Mouse (Mus musculus): ENCODE measurements around the gene Hdac9. TPM values are rescaled to one million over a fixed set of nuclear protein-coding genes. Genes with fewer than 3 reads are reported as not detected.

Gene Hdac9
- total and polyA plus RNA-seq, 3 experiments = 0.55 to 1.4 TPM; not detected in 1

DNA sequence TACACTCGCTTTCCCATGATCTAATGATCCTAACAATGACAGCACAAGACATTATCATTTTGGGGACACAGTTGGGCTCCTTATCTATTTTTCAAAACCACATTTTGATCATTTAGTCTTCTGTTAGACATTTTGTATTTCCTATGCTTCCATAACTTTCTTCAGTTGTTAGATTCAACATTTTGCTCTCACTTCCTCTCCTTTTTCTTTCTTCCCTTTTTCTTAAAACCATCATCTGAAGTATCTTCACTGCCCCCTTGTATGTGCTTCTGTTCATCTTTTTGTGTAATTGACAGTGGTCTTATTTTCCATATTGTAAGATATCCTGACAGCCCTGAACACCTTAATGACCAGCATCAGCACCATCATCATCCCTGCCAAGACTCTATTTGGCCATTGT lies 725.6 kb downstream of the Hdac9 start:
- DNase-seq (ENCODE audit: low spot score) = no peak
- no peaks in the 10 kb centered on the region for H3K36me3 ChIP-seq (replicated peaks)
- no peak overlapping the region for H3K4me3 ChIP-seq (ENCODE audit: low read depth, low read length)
- H3K27me3 ChIP-seq (ENCODE audit: insufficient read depth, low read length) = no peaks in the 10 kb centered on the region
- H3K9me3 ChIP-seq (replicated peaks) = peaks cover 6% of the 10 kb centered on the region; the same call in 1 of the 2 replicates
- no peak for ATAC-seq (ENCODE audit: extremely low read depth, insufficient number of reproducible peaks, low FRiP score, poor library complexity, severe bottlenecking)
- no peaks in the 10 kb centered on the region for H3K4me1 ChIP-seq (ENCODE audit: insufficient read depth, low read depth, low read length)
- no peak for TF ChIP-seq CTCF (IDR thresholded peaks at IDR 0.05; ENCODE audit: low read depth, low read length)
- TF ChIP-seq GATA1 (IDR thresholded peaks at IDR 0.05; ENCODE audit: borderline replicate concordance, low read length) = no peak
- TF ChIP-seq TAL1 (conservative IDR thresholded peaks at IDR 0.05; ENCODE audit: low read depth, low read length) = no peak
- TF ChIP-seq POLR2AphosphoS5 (IDR thresholded peaks at IDR 0.05; ENCODE audit: insufficient replicate concordance, low read depth, low read length) = no peak
- TF ChIP-seq GATA2 (IDR thresholded peaks at IDR 0.05; ENCODE audit: borderline replicate concordance, low read depth, low read length) = no peak

GRCm38 (mm10) chr12:34178931-34179330 lies 738.0 kb downstream of the Hdac9 start:
- peaks cover 4% of the 10 kb centered on the region for H3K9me3 ChIP-seq (replicated peaks)
- TF ChIP-seq POLR2AphosphoS5 (IDR thresholded peaks at IDR 0.05; ENCODE audit: insufficient replicate concordance, low read depth, low read length) = no peak
- TF ChIP-seq TAL1 (conservative IDR thresholded peaks at IDR 0.05; ENCODE audit: low read depth, low read length) = no peak
- TF ChIP-seq GATA1 (IDR thresholded peaks at IDR 0.05; ENCODE audit: borderline replicate concordance, low read length) = no peak
- TF ChIP-seq CTCF (IDR thresholded peaks at IDR 0.05; ENCODE audit: low read depth, low read length) = no peak
- TF ChIP-seq GATA2 (IDR thresholded peaks at IDR 0.05; ENCODE audit: borderline replicate concordance, low read depth, low read length) = no peak
- ATAC-seq (ENCODE audit: extremely low read depth, insufficient number of reproducible peaks, low FRiP score, poor library complexity, severe bottlenecking) (no peak), DNase-seq (ENCODE audit: low spot score) (no peak)
- no peaks in the 10 kb centered on the region for H3K27me3 ChIP-seq (ENCODE audit: insufficient read depth, low read length)
- no peaks in the 10 kb centered on the region for H3K36me3 ChIP-seq (replicated peaks)
- no peak overlapping the region for H3K4me3 ChIP-seq (ENCODE audit: low read depth, low read length)
- no peaks in the 10 kb centered on the region for H3K4me1 ChIP-seq (ENCODE audit: insufficient read depth, low read depth, low read length)

- TF ChIP-seq POLR2AphosphoS5 (IDR thresholded peaks at IDR 0.05; ENCODE audit: insufficient replicate concordance, low read depth, low read length) (no peak), CTCF (IDR thresholded peaks at IDR 0.05; ENCODE audit: low read depth, low read length) (no peak), TAL1 (conservative IDR thresholded peaks at IDR 0.05; ENCODE audit: low read depth, low read length) (no peak), GATA1 (IDR thresholded peaks at IDR 0.05; ENCODE audit: borderline replicate concordance, low read length) (no peak), GATA2 (IDR thresholded peaks at IDR 0.05; ENCODE audit: borderline replicate concordance, low read depth, low read length) (no peak)
- Histone ChIP-seq H3K9me3 (replicated peaks) (peaks cover 7% of the 10 kb centered on the region), H3K4me1 (ENCODE audit: insufficient read depth, low read depth, low read length) (no peaks in the 10 kb centered on the region), H3K27me3 (ENCODE audit: insufficient read depth, low read length) (no peaks in the 10 kb centered on the region), H3K36me3 (replicated peaks) (no peaks in the 10 kb centered on the region), H3K4me3 (ENCODE audit: low read depth, low read length) (no peak overlapping the region)
- no peak for ATAC-seq (ENCODE audit: extremely low read depth, insufficient number of reproducible peaks, low FRiP score, poor library complexity, severe bottlenecking)
- no peak for DNase-seq (ENCODE audit: low spot score)
Measured at GRCm38 (mm10) chr12:34176790-34177189, 740.1 kb downstream of the Hdac9 start.

- Histone ChIP-seq H3K9me3 (replicated peaks) (peaks cover 9% of the 10 kb centered on the region), H3K4me3 (ENCODE audit: low read depth, low read length) (no peak overlapping the region), H3K4me1 (ENCODE audit: insufficient read depth, low read depth, low read length) (no peaks in the 10 kb centered on the region), H3K36me3 (replicated peaks) (no peaks in the 10 kb centered on the region), H3K27me3 (ENCODE audit: insufficient read depth, low read length) (no peaks in the 10 kb centered on the region)
- no peak for DNase-seq (ENCODE audit: low spot score)
- TF ChIP-seq TAL1 (conservative IDR thresholded peaks at IDR 0.05; ENCODE audit: low read depth, low read length) = no peak
- no peak for TF ChIP-seq GATA2 (IDR thresholded peaks at IDR 0.05; ENCODE audit: borderline replicate concordance, low read depth, low read length)
- no peak for TF ChIP-seq GATA1 (IDR thresholded peaks at IDR 0.05; ENCODE audit: borderline replicate concordance, low read length)
- TF ChIP-seq POLR2AphosphoS5 (IDR thresholded peaks at IDR 0.05; ENCODE audit: insufficient replicate concordance, low read depth, low read length) = no peak
- TF ChIP-seq CTCF (IDR thresholded peaks at IDR 0.05; ENCODE audit: low read depth, low read length) = no peak
- ATAC-seq (ENCODE audit: extremely low read depth, insufficient number of reproducible peaks, low FRiP score, poor library complexity, severe bottlenecking) = no peak
Measured at GRCm38 (mm10) chr12:34173036-34173435, 743.9 kb downstream of the Hdac9 start.

GRCm38 (mm10) chr12:34170601-34171000 lies 746.3 kb downstream of the Hdac9 start:
- Histone ChIP-seq H3K4me1 (ENCODE audit: insufficient read depth, low read depth, low read length) (no peaks in the 10 kb centered on the region), H3K4me3 (ENCODE audit: low read depth, low read length) (no peak overlapping the region), H3K27me3 (ENCODE audit: insufficient read depth, low read length) (no peaks in the 10 kb centered on the region), H3K9me3 (replicated peaks) (peaks cover 10% of the 10 kb centered on the region), H3K36me3 (replicated peaks) (no peaks in the 10 kb centered on the region)
- no peak for TF ChIP-seq GATA2 (IDR thresholded peaks at IDR 0.05; ENCODE audit: borderline replicate concordance, low read depth, low read length)
- TF ChIP-seq GATA1 (IDR thresholded peaks at IDR 0.05; ENCODE audit: borderline replicate concordance, low read length) = no peak
- TF ChIP-seq TAL1 (conservative IDR thresholded peaks at IDR 0.05; ENCODE audit: low read depth, low read length) = no peak
- TF ChIP-seq CTCF (IDR thresholded peaks at IDR 0.05; ENCODE audit: low read depth, low read length) = no peak
- TF ChIP-seq POLR2AphosphoS5 (IDR thresholded peaks at IDR 0.05; ENCODE audit: insufficient replicate concordance, low read depth, low read length) = no peak
- DNase-seq (ENCODE audit: low spot score) (no peak), ATAC-seq (ENCODE audit: extremely low read depth, insufficient number of reproducible peaks, low FRiP score, poor library complexity, severe bottlenecking) (no peak)

DNA sequence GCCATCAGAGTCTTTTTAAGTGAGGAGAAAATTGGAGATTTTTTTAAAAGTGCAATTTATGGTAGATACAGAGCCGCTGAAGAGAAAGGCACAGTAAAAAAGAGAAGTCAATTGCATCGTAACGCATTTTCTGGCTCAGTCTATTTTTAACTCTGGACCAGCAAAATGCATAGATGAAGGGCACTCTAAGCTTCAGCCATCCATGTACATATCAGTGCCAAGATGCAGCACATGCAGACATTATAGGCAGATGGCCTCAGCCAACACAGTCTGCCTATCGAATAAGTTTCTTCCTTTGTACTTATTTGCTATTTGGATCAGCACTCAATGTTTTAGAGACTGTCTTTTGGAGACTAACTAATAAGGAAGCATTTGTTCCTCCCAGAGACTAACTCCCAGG lies 751.2 kb downstream of the Hdac9 start:
- Histone ChIP-seq H3K4me3 (ENCODE audit: low read depth, low read length) (no peak overlapping the region), H3K4me1 (ENCODE audit: insufficient read depth, low read depth, low read length) (no peaks in the 10 kb centered on the region), H3K36me3 (replicated peaks) (no peaks in the 10 kb centered on the region), H3K9me3 (replicated peaks) (peaks cover 7% of the 10 kb centered on the region; the same call in 1 of the 2 replicates), H3K27me3 (ENCODE audit: insufficient read depth, low read length) (no peaks in the 10 kb centered on the region)
- TF ChIP-seq POLR2AphosphoS5 (IDR thresholded peaks at IDR 0.05; ENCODE audit: insufficient replicate concordance, low read depth, low read length) (no peak), GATA1 (IDR thresholded peaks at IDR 0.05; ENCODE audit: borderline replicate concordance, low read length) (no peak), GATA2 (IDR thresholded peaks at IDR 0.05; ENCODE audit: borderline replicate concordance, low read depth, low read length) (no peak), CTCF (IDR thresholded peaks at IDR 0.05; ENCODE audit: low read depth, low read length) (no peak), TAL1 (conservative IDR thresholded peaks at IDR 0.05; ENCODE audit: low read depth, low read length) (no peak)
- ATAC-seq (ENCODE audit: extremely low read depth, insufficient number of reproducible peaks, low FRiP score, poor library complexity, severe bottlenecking) = no peak
- no peak for DNase-seq (ENCODE audit: low spot score)
